8 mouse cellular contexts compared by ENCODE assay signal in the genomic region with DNA sequence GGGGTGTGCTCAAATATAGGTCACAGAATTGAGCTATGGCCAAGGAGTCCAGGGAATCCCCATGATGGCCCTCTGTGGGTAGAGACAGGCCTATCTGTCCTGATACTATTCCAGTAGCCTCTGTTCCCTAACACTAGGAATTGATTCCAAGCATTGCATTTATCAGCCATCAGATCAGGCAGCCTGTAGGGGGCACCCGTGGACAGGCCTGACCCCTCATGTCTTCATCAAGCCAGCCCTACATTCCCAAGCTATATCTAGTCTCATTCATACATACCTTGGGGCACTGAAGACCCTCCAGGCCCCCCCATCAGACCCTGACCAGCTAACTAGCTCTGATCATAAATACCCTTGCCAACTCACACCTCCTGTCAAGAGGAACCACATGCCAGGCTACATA. TPM values are rescaled to one million over a fixed set of nuclear protein-coding genes. Genes with fewer than 3 reads are reported as not detected.
DNase-seq lines count a peak whose midpoint lies in the region; ATAC-seq and TF ChIP-seq lines count a peak whose summit lies in the region.

No protein-coding gene starts in this region.

- H3K36me3 ChIP-seq in neural tube, embryonic 15.5 days: no peaks in the 10 kb centered on the region
- H3K36me3 ChIP-seq in intestine, postnatal 0 days (ENCODE audit: control insufficient read depth, insufficient read depth): peaks cover 19% of the 10 kb centered on the region; the same call in 1 of the 2 replicates
- H3K36me3 ChIP-seq in lung, embryonic 16.5 days (ENCODE audit: control insufficient read depth, insufficient read depth, low read length): peaks cover 6% of the 10 kb centered on the region; the same call in 1 of the 2 replicates

- H3K27me3 ChIP-seq in cerebellum, adult 2 months (ENCODE audit: control insufficient read depth, insufficient read depth, low read length): no peaks in the 10 kb centered on the region
- H3K27me3 ChIP-seq in neural tube, embryonic 15.5 days (replicated peaks): no peaks in the 10 kb centered on the region
- no peaks in the 10 kb centered on the region for H3K27me3 ChIP-seq in intestine, postnatal 0 days (replicated peaks; ENCODE audit: control insufficient read depth, insufficient read depth, low read length)
- no peaks in the 10 kb centered on the region for H3K27me3 ChIP-seq in lung, embryonic 16.5 days (ENCODE audit: control insufficient read depth, insufficient read depth, low read depth, low read length)

- no peak for ATAC-seq in neural tube, embryonic 15.5 days (ENCODE audit: low FRiP score)
- peak; percentile 61; the same call in 1 of the 2 replicates for ATAC-seq in common myeloid progenitor, adult 5-6 weeks (replicated peaks; ENCODE audit: low read depth, poor library complexity, severe bottlenecking)
- no peak for ATAC-seq in intestine, postnatal 0 days
- ATAC-seq in lung, embryonic 16.5 days (ENCODE audit: low read depth): 0 out of 2 replicates have a peak, but pooled peaks have one; percentile 27

- no peak overlapping the region for H3K4me3 ChIP-seq in cerebellum, adult 2 months (replicated peaks; ENCODE audit: insufficient read depth, low read depth, low read length)
- H3K4me3 ChIP-seq in neural tube, embryonic 15.5 days (replicated peaks): no peak overlapping the region
- H3K4me3 ChIP-seq in intestine, postnatal 0 days (ENCODE audit: low read depth, low read length): no peak overlapping the region
- H3K4me3 ChIP-seq in lung, embryonic 16.5 days (ENCODE audit: low read length): no peak overlapping the region

- no peak for TF ChIP-seq POLR2A in cerebellum, adult 2 months (IDR thresholded peaks at IDR 0.05; ENCODE audit: borderline replicate concordance, insufficient read depth, low read length)

- 0% methylated on average over 1 of the region's 1 CpGs for WGBS in cerebellum, adult 2 months
- 4% methylated on average over 1 of the region's 1 CpGs for WGBS in neural tube, embryonic 15.5 days
- 0% methylated on average over 1 of the region's 1 CpGs for WGBS in intestine, postnatal 0 days
- 5% methylated on average over 1 of the region's 1 CpGs for WGBS in lung, embryonic 16.5 days

- H3K27ac ChIP-seq in cerebellum, adult 2 months (ENCODE audit: insufficient read depth, low read length): no peak overlapping the region
- H3K27ac ChIP-seq in neural tube, embryonic 15.5 days (replicated peaks): no peak overlapping the region
- H3K27ac ChIP-seq in intestine, postnatal 0 days (ENCODE audit: low read depth, low read length): no peak overlapping the region
- no peak overlapping the region for H3K27ac ChIP-seq in lung, embryonic 16.5 days (ENCODE audit: low read length)

- TF ChIP-seq CTCF in cerebellum, adult 2 months (IDR thresholded peaks at IDR 0.05; ENCODE audit: borderline replicate concordance, insufficient read depth, low read depth, low read length): peak; percentile 61; the same call in 1 of the 2 replicates
- TF ChIP-seq CTCF in intestine, postnatal 0 days (IDR thresholded peaks at IDR 0.05; ENCODE audit: low read depth): peak; percentile 85

- no peak overlapping the region for H3K9ac ChIP-seq in neural tube, embryonic 15.5 days (replicated peaks)
- no peak overlapping the region for H3K9ac ChIP-seq in intestine, postnatal 0 days (ENCODE audit: low read depth, low read length)
- H3K9ac ChIP-seq in lung, embryonic 16.5 days (ENCODE audit: low read length): no peak overlapping the region

- peak in 1 of 2 experiments; percentile 27 for DNase-seq in cerebellum, adult 2 months
- no peak for DNase-seq in cerebellum, adult 11 months
- peak; percentile 68 for DNase-seq in neural tube, embryonic 10.5 days (ENCODE audit: extremely low spot score, low spot score)
- peak; percentile 66 for DNase-seq in testis, postnatal 10 days (ENCODE audit: low spot score)

- H3K4me2 ChIP-seq in neural tube, embryonic 15.5 days: no peak overlapping the region
- no peak overlapping the region for H3K4me2 ChIP-seq in intestine, postnatal 0 days (replicated peaks; ENCODE audit: low read depth)
- H3K4me2 ChIP-seq in lung, embryonic 16.5 days (ENCODE audit: low read depth, low read length): no peak overlapping the region

- no peaks in the 10 kb centered on the region for H3K4me1 ChIP-seq in cerebellum, adult 2 months (ENCODE audit: control insufficient read depth, insufficient read depth, low read length)
- H3K4me1 ChIP-seq in neural tube, embryonic 15.5 days: peaks cover 12% of the 10 kb centered on the region; the same call in 1 of the 2 replicates
- H3K4me1 ChIP-seq in intestine, postnatal 0 days (replicated peaks; ENCODE audit: control insufficient read depth, insufficient read depth, low read length): no peaks in the 10 kb centered on the region
- peaks cover 10% of the 10 kb centered on the region for H3K4me1 ChIP-seq in lung, embryonic 16.5 days (replicated peaks; ENCODE audit: control insufficient read depth, insufficient read depth, low read length)

- H3K9me3 ChIP-seq in neural tube, embryonic 15.5 days (replicated peaks): no peaks in the 10 kb centered on the region
- H3K9me3 ChIP-seq in intestine, postnatal 0 days (ENCODE audit: control insufficient read depth): no peaks in the 10 kb centered on the region
- H3K9me3 ChIP-seq in lung, embryonic 16.5 days (ENCODE audit: control insufficient read depth, low read length): no peaks in the 10 kb centered on the region

RNA-seq across cellular contexts. Expression of a gene that starts 17.7 kb away (rescaled TPM):
- polyA plus RNA-seq in cerebellum, adult 2 months (2012; rRNA removed): 50.1 and 50.2 TPM in 2 replicates
- 27.7 and 29.7 TPM in 2 replicates for polyA plus RNA-seq in neural tube, embryonic 15.5 days (2015; fragmentation: Nextera tagmentation; extraction: Ambion mirVana)
- total RNA-seq in common myeloid progenitor, adult 5-6 weeks (2017): 22.2 and 24.8 TPM in 2 replicates
- 18.5 and 18.8 TPM in 2 replicates for polyA plus RNA-seq in intestine, postnatal 0 days (2015; fragmentation: Nextera tagmentation; extraction: Ambion mirVana)
- polyA plus RNA-seq in lung, embryonic 16.5 days (2015; fragmentation: Nextera tagmentation; extraction: Ambion mirVana): 41.0 and 41.8 TPM in 2 replicates

RNA-seq across cellular contexts. Expression of a gene that starts 18.0 kb away (rescaled TPM):
- polyA plus RNA-seq in cerebellum, adult 2 months (2012; rRNA removed): 9.2 and 9.8 TPM in 2 replicates
- 27.5 and 61.7 TPM in 2 replicates for polyA plus RNA-seq in neural tube, embryonic 15.5 days (2015; fragmentation: Nextera tagmentation; extraction: Ambion mirVana)
- 161 and 162 TPM in 2 replicates for total RNA-seq in common myeloid progenitor, adult 5-6 weeks (2017)
- polyA plus RNA-seq in intestine, postnatal 0 days (2015; fragmentation: Nextera tagmentation; extraction: Ambion mirVana): 37.3 and 39.3 TPM in 2 replicates
- polyA plus RNA-seq in lung, embryonic 16.5 days (2015; fragmentation: Nextera tagmentation; extraction: Ambion mirVana): 190 and 214 TPM in 2 replicates

RNA-seq across cellular contexts. Expression of a gene that starts 23.6 kb away (rescaled TPM):
- 39.4 and 41.8 TPM in 2 replicates for polyA plus RNA-seq in cerebellum, adult 2 months (2012; rRNA removed)
- 120 and 157 TPM in 2 replicates for polyA plus RNA-seq in neural tube, embryonic 15.5 days (2015; fragmentation: Nextera tagmentation; extraction: Ambion mirVana)
- 286 and 289 TPM in 2 replicates for total RNA-seq in common myeloid progenitor, adult 5-6 weeks (2017)
- polyA plus RNA-seq in intestine, postnatal 0 days (2015; fragmentation: Nextera tagmentation; extraction: Ambion mirVana): 91.4 and 92.9 TPM in 2 replicates
- 242 and 259 TPM in 2 replicates for polyA plus RNA-seq in lung, embryonic 16.5 days (2015; fragmentation: Nextera tagmentation; extraction: Ambion mirVana)

RNA-seq across cellular contexts. Expression of a gene that starts 45.5 kb away (rescaled TPM):
- polyA plus RNA-seq in cerebellum, adult 2 months (2012; rRNA removed): 128 and 147 TPM in 2 replicates
- polyA plus RNA-seq in neural tube, embryonic 15.5 days (2015; fragmentation: Nextera tagmentation; extraction: Ambion mirVana): 36.0 and 43.6 TPM in 2 replicates
- total RNA-seq in common myeloid progenitor, adult 5-6 weeks (2017): 0.09 TPM in 1 of 2 replicates, not detected in the other
- polyA plus RNA-seq in intestine, postnatal 0 days (2015; fragmentation: Nextera tagmentation; extraction: Ambion mirVana): 2.6 and 3.5 TPM in 2 replicates
- polyA plus RNA-seq in lung, embryonic 16.5 days (2015; fragmentation: Nextera tagmentation; extraction: Ambion mirVana): 64.4 and 67.2 TPM in 2 replicates

RNA-seq across cellular contexts. Expression of a gene that starts 46.2 kb away (rescaled TPM):
- 0.93 and 1.1 TPM in 2 replicates for polyA plus RNA-seq in cerebellum, adult 2 months (2012; rRNA removed)
- polyA plus RNA-seq in neural tube, embryonic 15.5 days (2015; fragmentation: Nextera tagmentation; extraction: Ambion mirVana): 0.59 and 0.83 TPM in 2 replicates
- total RNA-seq in common myeloid progenitor, adult 5-6 weeks (2017): not detected in 2 replicates
- 0.42 and 0.52 TPM in 2 replicates for polyA plus RNA-seq in intestine, postnatal 0 days (2015; fragmentation: Nextera tagmentation; extraction: Ambion mirVana)
- polyA plus RNA-seq in lung, embryonic 16.5 days (2015; fragmentation: Nextera tagmentation; extraction: Ambion mirVana): 0.16 and 0.39 TPM in 2 replicates

Comparison
In these comparisons a context has a peak if more than half of its experiments do, and no peak if none do; other contexts are left out.
1. ATAC-seq: peak in common myeloid progenitor, adult 5-6 weeks (single experiment) and lung, embryonic 16.5 days (single experiment); none in neural tube, embryonic 15.5 days (single experiment) and intestine, postnatal 0 days (single experiment).